Mouse (Mus musculus) heart, embryonic 11.5 days (tissue): ENCODE measurements around the gene Sema6b. TPM values are rescaled to one million over a fixed set of nuclear protein-coding genes. Genes with fewer than 3 reads are reported as not detected.
A peak's percentile ranks its signal among the peaks of the same experiment; 100 is the strongest.

Experiments used
- ATAC-seq: fragments of 200-750 bp; cut with Nextera tagmentation; replicated peaks from 2 replicates; pipeline ENCODE4 v1.8.0; 2017; ENCODE audit warnings: moderate library complexity; ENCODE audit not compliant: insufficient number of reproducible peaks, low FRiP score, low TSS enrichment
- H3K27ac ChIP-seq: fragments of 300-500 bp; sonication (generic); 2 replicates; pipeline ENCODE4 v1.5.1; 2014; ENCODE audit warnings: mild to moderate bottlenecking, low read depth, low read length
- H3K27me3 ChIP-seq: fragments of 300-500 bp; sonication (generic); 2 replicates; pipeline ENCODE4 v1.6.1; 2014; ENCODE audit warnings: mild to moderate bottlenecking, low read length, mixed read lengths; ENCODE audit not compliant: control insufficient read depth, insufficient read depth
- H3K36me3 ChIP-seq: fragments of 300-500 bp; sonication (generic); 2 replicates; pipeline ENCODE4 v1.6.1; 2014; ENCODE audit warnings: mild to moderate bottlenecking, low read length, moderate library complexity, mixed read lengths; ENCODE audit not compliant: control insufficient read depth, insufficient read depth
- H3K4me1 ChIP-seq: fragments of 300-500 bp; sonication (generic); 2 replicates; pipeline ENCODE4 v1.6.1; 2014; ENCODE audit warnings: low read length; ENCODE audit not compliant: control insufficient read depth, insufficient read depth
- H3K4me2 ChIP-seq: fragments of 300-500 bp; sonication (generic); 2 replicates; pipeline ENCODE4 v1.6.1; 2014; ENCODE audit warnings: mild to moderate bottlenecking, moderate library complexity
- H3K4me3 ChIP-seq: fragments of 300-500 bp; sonication (generic); 2 replicates; pipeline ENCODE4 v1.5.1; 2014; ENCODE audit warnings: low read depth, low read length
- H3K9ac ChIP-seq: fragments of 300-500 bp; sonication (generic); 2 replicates; pipeline ENCODE4 v1.6.1; 2014; ENCODE audit warnings: mild to moderate bottlenecking, low read depth, low read length, moderate library complexity
- H3K9me3 ChIP-seq: fragments of 300-500 bp; sonication (generic); replicated peaks from 2 replicates; pipeline ENCODE4 v1.6.1; 2016; ENCODE audit warnings: low read length; ENCODE audit not compliant: control insufficient read depth
- WGBS: fragments of 180-500 bp; shearing (Covaris S2); extraction: QIAGEN DNeasy Blood & Tissue Kit; methylation state at CpG from one replicate; pipeline ENCODE4 v1.1.7; 2014; ENCODE audit not compliant: insufficient replicate concordance; 5-methylcytosine and 5-hydroxymethylcytosine counted together
- polyA plus RNA-seq: library from polyadenylated mRNA; unstranded; fragments of >200 nt; fragmentation: Nextera tagmentation; extraction: Ambion mirVana; gene quantifications from 2 replicates; pipeline ENCODE4 v1.2.1, GENCODE M21; 2014

Sema6b gene
- polyA plus RNA-seq, 1 experiment from 2014 or later: 0.33 TPM

DNA sequence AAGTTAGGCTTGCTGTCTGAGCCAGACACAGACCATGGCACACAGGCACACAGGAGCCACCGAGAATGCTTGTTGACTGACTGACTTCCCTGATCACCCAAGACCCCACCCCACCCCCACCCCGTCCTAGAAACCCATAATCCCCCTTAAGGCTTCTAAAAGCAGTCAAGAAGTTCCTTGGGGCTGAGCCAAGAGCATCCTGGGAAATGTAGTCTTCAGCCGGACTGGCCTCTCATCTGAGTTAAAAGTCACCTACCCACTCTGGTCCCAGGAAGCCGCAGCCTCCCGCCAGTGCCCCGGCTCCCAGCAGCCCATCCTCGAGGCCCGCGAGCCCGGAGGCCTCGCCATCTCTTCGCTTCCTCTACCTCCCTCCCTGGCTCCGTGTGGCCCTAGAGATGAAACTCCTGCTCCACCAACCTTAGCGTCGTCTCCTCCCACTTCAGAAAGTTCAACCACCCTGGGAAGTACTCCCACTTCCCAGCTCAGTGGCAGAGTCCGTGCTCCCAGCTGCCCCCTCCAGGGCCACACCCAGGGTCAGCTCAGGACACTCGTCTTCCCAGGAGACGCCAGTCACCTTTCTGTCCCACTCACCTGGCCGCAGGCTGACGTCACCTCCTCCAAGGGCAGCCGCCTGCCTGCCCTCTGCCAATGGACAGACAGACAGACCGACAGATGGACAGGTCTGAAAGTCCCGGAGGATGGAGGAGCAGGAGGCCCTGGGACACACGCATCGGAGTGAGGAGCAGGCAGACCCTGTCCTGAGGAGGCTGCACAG, 2.1 kb downstream of the Sema6b start:
- Histone ChIP-seq H3K9me3 (no peaks in the 10 kb centered on the region), H3K36me3 (no peaks in the 10 kb centered on the region), H3K9ac (0 out of 2 replicates have a peak overlapping the region, but pooled peaks have one; percentile 1), H3K4me3 (no peak overlapping the region), H3K4me2 (peak overlapping the region; percentile 27; the same call in 1 of the 2 replicates), H3K4me1 (peaks cover 26% of the 10 kb centered on the region), H3K27ac (no peak overlapping the region), H3K27me3 (peaks cover 64% of the 10 kb centered on the region)
- 15% methylated on average over 25 of the region's 25 CpGs for WGBS
- no peak for ATAC-seq

DNA sequence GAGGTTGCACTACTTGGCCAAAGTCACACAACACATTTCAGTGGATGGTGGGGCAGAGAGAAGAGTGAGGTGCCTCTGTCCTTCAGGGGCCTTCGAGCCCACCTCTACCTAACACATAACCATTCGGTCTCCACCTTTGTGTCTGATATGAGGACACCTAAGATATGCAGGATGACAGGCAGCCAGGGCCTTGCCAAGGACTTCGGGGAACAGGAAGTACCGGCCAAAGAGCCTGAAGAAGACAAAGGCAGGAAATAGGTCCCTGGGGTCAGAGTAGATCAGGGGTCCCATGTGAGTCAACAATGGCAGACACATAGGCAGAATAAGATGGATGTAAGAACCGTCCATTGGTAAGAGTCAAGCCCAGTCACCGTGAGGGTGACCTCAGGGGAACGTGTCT, 3.6 kb downstream of the Sema6b start:
- no peak overlapping the region for H3K9ac ChIP-seq
- no peak for ATAC-seq
- no peaks in the 10 kb centered on the region for H3K36me3 ChIP-seq
- H3K27ac ChIP-seq: no peak overlapping the region
- H3K9me3 ChIP-seq: no peaks in the 10 kb centered on the region
- H3K4me3 ChIP-seq: no peak overlapping the region
- peaks cover 49% of the 10 kb centered on the region for H3K27me3 ChIP-seq
- peaks cover 18% of the 10 kb centered on the region for H3K4me1 ChIP-seq
- 74% methylated on average over 7 of the region's 7 CpGs for WGBS
- no peak overlapping the region for H3K4me2 ChIP-seq

GRCm38 (mm10) chr17:56134463-56134971, 5.6 kb downstream of the Sema6b start:
- ATAC-seq: peak; percentile 25; the same call in 1 of the 2 replicates
- H3K27ac ChIP-seq: no peak overlapping the region
- WGBS: 2% methylated on average over 27 of the region's 27 CpGs
- peak overlapping the region; percentile 69 for H3K4me2 ChIP-seq
- H3K36me3 ChIP-seq: no peaks in the 10 kb centered on the region
- 0 out of 2 replicates have a peak overlapping the region, but pooled peaks have one; percentile 2 for H3K9ac ChIP-seq
- 0 out of 2 replicates have a peak, but pooled peaks cover 5% of the 10 kb centered on the region for H3K9me3 ChIP-seq
- peak overlapping the region; percentile 6 for H3K4me3 ChIP-seq
- peaks cover 11% of the 10 kb centered on the region for H3K4me1 ChIP-seq
- H3K27me3 ChIP-seq: peaks cover 29% of the 10 kb centered on the region

DNA sequence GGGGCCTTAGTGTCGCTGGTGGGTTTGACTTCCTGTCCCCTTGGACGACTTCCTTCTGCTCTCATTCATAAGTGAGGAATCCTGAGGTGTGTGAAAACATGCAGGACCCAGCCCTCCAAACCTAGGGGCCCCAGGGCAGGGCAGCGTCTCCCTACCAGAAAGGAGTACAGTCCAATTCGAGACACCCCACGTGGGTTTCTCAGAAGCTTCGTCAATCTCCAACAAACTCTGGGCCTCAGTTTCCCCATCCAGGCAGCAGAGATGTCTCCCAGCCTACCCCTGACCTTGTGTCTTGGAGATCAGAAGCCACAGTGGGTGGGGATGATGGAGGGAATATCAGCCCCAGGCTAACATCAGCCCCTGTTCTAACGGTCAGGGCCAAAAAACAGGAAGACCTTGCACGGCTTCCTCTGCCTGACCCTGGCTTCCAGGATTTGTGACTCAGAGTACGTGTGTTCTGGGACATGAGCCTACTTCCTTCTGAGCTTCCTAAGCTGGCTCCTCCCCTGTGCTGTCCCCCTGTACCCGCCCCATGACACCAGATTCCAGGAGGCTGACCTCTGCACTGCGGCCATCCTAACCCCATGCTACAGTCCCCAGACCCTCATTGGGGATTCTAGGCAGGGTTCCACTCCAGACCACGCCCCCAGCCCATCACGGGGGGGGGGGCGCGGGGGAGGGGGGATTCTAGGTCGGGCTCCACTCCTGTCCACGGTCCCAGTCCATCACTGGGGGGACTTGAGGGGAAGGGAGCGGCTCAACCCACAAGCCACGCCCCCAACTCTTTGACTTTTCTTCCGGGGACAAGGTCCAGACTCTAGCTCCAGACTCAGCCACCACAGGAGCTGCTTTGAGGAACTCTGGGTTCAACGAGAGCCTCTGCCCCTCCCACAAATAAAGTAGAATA, 6.4 kb downstream of the Sema6b start:
- Histone ChIP-seq H3K4me3 (peak overlapping the region; percentile 6), H3K27me3 (peaks cover 21% of the 10 kb centered on the region), H3K36me3 (no peaks in the 10 kb centered on the region), H3K4me2 (peak overlapping the region; percentile 69), H3K9ac (no peak overlapping the region), H3K27ac (peak overlapping the region; percentile 24; the same call in 1 of the 2 replicates), H3K4me1 (peaks cover 9% of the 10 kb centered on the region), H3K9me3 (0 out of 2 replicates have a peak, but pooled peaks cover 5% of the 10 kb centered on the region)
- ATAC-seq: peak; percentile 53; the same call in 1 of the 2 replicates
- 15% methylated on average over 21 of the region's 21 CpGs for WGBS

DNA sequence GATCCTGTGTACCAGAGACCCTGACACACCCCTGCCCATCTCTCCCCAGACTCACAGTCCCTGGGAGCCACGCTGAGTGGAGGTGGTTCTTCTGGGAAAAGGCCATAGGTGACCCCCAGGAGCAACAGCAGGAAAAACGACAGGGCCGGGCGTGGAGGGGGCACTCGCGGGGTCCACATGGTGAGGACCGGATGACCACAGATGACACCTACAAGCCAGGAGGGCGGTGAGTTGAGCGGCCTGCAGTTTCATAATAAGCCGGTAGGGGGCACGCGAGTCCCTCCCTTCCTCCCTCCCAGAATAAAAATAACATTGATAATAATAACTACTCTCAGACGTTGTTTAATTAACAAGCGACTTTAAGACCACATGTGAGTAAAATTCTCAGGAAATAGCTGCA, 7.5 kb downstream of the Sema6b start:
- ATAC-seq: no peak
- Histone ChIP-seq H3K9me3 (0 out of 2 replicates have a peak, but pooled peaks cover 5% of the 10 kb centered on the region), H3K4me2 (no peak overlapping the region; the same call in 1 of the 2 replicates), H3K4me1 (peaks cover 9% of the 10 kb centered on the region), H3K36me3 (no peaks in the 10 kb centered on the region), H3K27ac (no peak overlapping the region), H3K27me3 (peaks cover 11% of the 10 kb centered on the region), H3K4me3 (no peak overlapping the region), H3K9ac (no peak overlapping the region)
- WGBS: 6% methylated on average over 14 of the region's 14 CpGs

DNA sequence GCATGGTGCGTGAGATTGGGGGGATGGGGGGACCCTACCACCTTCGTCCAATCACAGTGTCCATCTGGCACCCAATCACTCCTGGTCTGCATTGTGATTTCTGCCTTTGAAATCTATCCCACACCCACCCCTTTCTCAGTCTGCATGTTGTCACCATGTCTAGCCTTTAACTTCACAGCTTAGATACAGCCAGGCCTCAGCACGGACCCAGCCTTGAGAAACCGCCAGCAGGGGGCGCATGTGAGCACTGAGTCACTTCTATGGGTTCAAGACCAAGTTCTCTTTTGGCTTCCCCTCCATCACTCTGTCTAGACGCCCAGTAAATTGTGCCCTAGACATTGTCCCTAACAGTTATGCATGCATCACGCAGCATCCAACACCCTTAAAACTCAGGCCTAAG, 8.3 kb downstream of the Sema6b start:
- Histone ChIP-seq H3K36me3 (no peaks in the 10 kb centered on the region), H3K4me2 (no peak overlapping the region), H3K9ac (no peak overlapping the region), H3K9me3 (0 out of 2 replicates have a peak, but pooled peaks cover 5% of the 10 kb centered on the region), H3K27ac (no peak overlapping the region), H3K4me3 (no peak overlapping the region), H3K27me3 (peaks cover 9% of the 10 kb centered on the region; the same call in 1 of the 2 replicates), H3K4me1 (peaks cover 9% of the 10 kb centered on the region)
- 39% methylated on average over 7 of the region's 7 CpGs for WGBS
- no peak; the same call in 1 of the 2 replicates for ATAC-seq

GRCm38 (mm10) chr17:56131136-56131535, 9.0 kb downstream of the Sema6b start:
- Histone ChIP-seq H3K27ac (no peak overlapping the region), H3K4me3 (no peak overlapping the region), H3K36me3 (no peaks in the 10 kb centered on the region), H3K27me3 (peaks cover 9% of the 10 kb centered on the region), H3K9ac (no peak overlapping the region), H3K4me1 (peaks cover 9% of the 10 kb centered on the region), H3K9me3 (0 out of 2 replicates have a peak, but pooled peaks cover 5% of the 10 kb centered on the region), H3K4me2 (no peak overlapping the region)
- WGBS: 89% methylated on average over 10 of the region's 10 CpGs
- no peak for ATAC-seq

DNA sequence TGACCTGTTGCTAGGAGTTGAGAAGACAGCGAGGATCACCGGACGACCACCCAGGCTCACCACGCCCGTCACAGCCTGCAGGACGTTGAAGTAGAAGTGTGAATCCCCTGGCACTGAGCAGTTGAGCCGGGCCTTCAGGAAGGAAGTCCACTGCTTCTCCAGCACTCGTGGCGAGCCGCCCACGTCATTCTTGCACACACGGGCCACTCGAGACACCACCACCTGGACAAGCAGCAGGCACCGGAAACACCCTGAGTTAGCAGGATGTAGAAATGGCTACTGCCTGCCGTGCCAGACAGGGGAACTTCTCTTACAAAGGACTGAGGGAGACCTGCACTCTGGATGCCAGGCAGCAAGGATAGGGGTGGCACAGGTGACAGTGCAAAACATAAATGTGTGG, 11.9 kb downstream of the Sema6b start:
- H3K9ac ChIP-seq: no peak overlapping the region
- no peak overlapping the region for H3K4me3 ChIP-seq
- H3K36me3 ChIP-seq: no peaks in the 10 kb centered on the region
- no peak overlapping the region for H3K4me2 ChIP-seq
- no peak overlapping the region for H3K27ac ChIP-seq
- H3K27me3 ChIP-seq: peaks cover 24% of the 10 kb centered on the region
- no peak for ATAC-seq
- WGBS: 81% methylated on average over 15 of the region's 15 CpGs
- peaks cover 3% of the 10 kb centered on the region; the same call in 1 of the 2 replicates for H3K4me1 ChIP-seq
- H3K9me3 ChIP-seq: 0 out of 2 replicates have a peak, but pooled peaks cover 5% of the 10 kb centered on the region
